Mouse (Mus musculus): ENCODE measurements around the gene Ilf3. TPM values are rescaled to one million over a fixed set of nuclear protein-coding genes. Genes with fewer than 3 reads are reported as not detected.

The Ilf3 gene
- polyA plus RNA-seq, 1 experiment from 2014 or later = 284 TPM

- Histone ChIP-seq H3K9ac (no peak overlapping the region), H3K4me2 (replicated peaks) (no peak overlapping the region), H3K27ac (no peak overlapping the region), H3K9me3 (no peaks in the 10 kb centered on the region), H3K27me3 (no peaks in the 10 kb centered on the region), H3K36me3 (peaks cover 64% of the 10 kb centered on the region), H3K4me1 (no peaks in the 10 kb centered on the region), H3K4me3 (no peak overlapping the region)
- no peak for ATAC-seq (ENCODE audit: insufficient number of reproducible peaks, insufficient read depth, low FRiP score, low TSS enrichment)
- 71% methylated on average over 4 of the region's 4 CpGs for WGBS
Observed at GRCm38 (mm10) chr9:21405525-21405924, 37.9 kb downstream of the Ilf3 start.

GRCm38 (mm10) chr9:21407951-21408350 lies 40.3 kb downstream of the Ilf3 start:
- 13% methylated on average over 4 of the region's 4 CpGs for WGBS
- H3K9ac ChIP-seq = no peak overlapping the region
- no peak overlapping the region for H3K4me3 ChIP-seq
- H3K9me3 ChIP-seq = no peaks in the 10 kb centered on the region
- H3K36me3 ChIP-seq = peaks cover 42% of the 10 kb centered on the region
- ATAC-seq (ENCODE audit: insufficient number of reproducible peaks, insufficient read depth, low FRiP score, low TSS enrichment) = no peak
- no peaks in the 10 kb centered on the region for H3K27me3 ChIP-seq
- H3K4me2 ChIP-seq (replicated peaks) = no peak overlapping the region
- 0 out of 2 replicates have a peak, but pooled peaks cover 5% of the 10 kb centered on the region for H3K4me1 ChIP-seq
- no peak overlapping the region for H3K27ac ChIP-seq

GRCm38 (mm10) chr9:21408624-21409023 lies 41.0 kb downstream of the Ilf3 start:
- Histone ChIP-seq H3K36me3 (peaks cover 35% of the 10 kb centered on the region), H3K4me1 (0 out of 2 replicates have a peak, but pooled peaks cover 5% of the 10 kb centered on the region), H3K9me3 (no peaks in the 10 kb centered on the region), H3K27me3 (no peaks in the 10 kb centered on the region), H3K27ac (no peak overlapping the region), H3K4me3 (no peak overlapping the region), H3K9ac (no peak overlapping the region), H3K4me2 (replicated peaks) (no peak overlapping the region)
- WGBS = 79% methylated on average over 7 of the region's 7 CpGs
- no peak for ATAC-seq (ENCODE audit: insufficient number of reproducible peaks, insufficient read depth, low FRiP score, low TSS enrichment)

- H3K27me3 ChIP-seq = no peaks in the 10 kb centered on the region
- H3K9ac ChIP-seq = no peak overlapping the region
- peaks cover 30% of the 10 kb centered on the region for H3K36me3 ChIP-seq
- H3K9me3 ChIP-seq = no peaks in the 10 kb centered on the region
- 36% methylated on average over 9 of the region's 9 CpGs for WGBS
- ATAC-seq (ENCODE audit: insufficient number of reproducible peaks, insufficient read depth, low FRiP score, low TSS enrichment) = no peak
- 0 out of 2 replicates have a peak, but pooled peaks cover 5% of the 10 kb centered on the region for H3K4me1 ChIP-seq
- H3K27ac ChIP-seq = no peak overlapping the region
- H3K4me2 ChIP-seq (replicated peaks) = no peak overlapping the region
- H3K4me3 ChIP-seq = no peak overlapping the region
Observed at GRCm38 (mm10) chr9:21409592-21410317, 42.1 kb downstream of the Ilf3 start.

GRCm38 (mm10) chr9:21411669-21412550 lies 44.2 kb downstream of the Ilf3 start, which contains the start of gene Qtrt1:
Gene Qtrt1, plus strand, starts transcription at chr9:21411837.
- H3K9me3 ChIP-seq = no peaks in the 10 kb centered on the region
- peak within 1 kb of the TSS; percentile 69 for H3K4me3 ChIP-seq
- 2% methylated on average over 53 of the region's 53 CpGs for WGBS
- H3K4me2 ChIP-seq (replicated peaks) = peak within 1 kb of the TSS; percentile 92
- ATAC-seq (ENCODE audit: insufficient number of reproducible peaks, insufficient read depth, low FRiP score, low TSS enrichment) = peak; percentile 85
- peaks cover 22% of the 10 kb centered on the region for H3K36me3 ChIP-seq
- peak within 1 kb of the TSS; percentile 72 for H3K9ac ChIP-seq
- peak within 1 kb of the TSS; percentile 42; the same call in 1 of the 2 replicates for H3K27ac ChIP-seq
- no peaks in the 10 kb centered on the region for H3K27me3 ChIP-seq
- H3K4me1 ChIP-seq = 0 out of 2 replicates have a peak, but pooled peaks cover 5% of the 10 kb centered on the region

GRCm38 (mm10) chr9:21417866-21418265 lies 50.2 kb downstream of the Ilf3 start:
- 90% methylated on average over 2 of the region's 2 CpGs for WGBS
- Histone ChIP-seq H3K4me1 (no peaks in the 10 kb centered on the region), H3K9me3 (no peaks in the 10 kb centered on the region), H3K27me3 (no peaks in the 10 kb centered on the region), H3K36me3 (peaks cover 61% of the 10 kb centered on the region), H3K4me2 (replicated peaks) (no peak overlapping the region), H3K27ac (no peak overlapping the region), H3K4me3 (no peak overlapping the region), H3K9ac (no peak overlapping the region; the same call in 1 of the 2 replicates)
- no peak for ATAC-seq (ENCODE audit: insufficient number of reproducible peaks, insufficient read depth, low FRiP score, low TSS enrichment)

GRCm38 (mm10) chr9:21419646-21420045 lies 52.0 kb downstream of the Ilf3 start:
- H3K9me3 ChIP-seq = no peaks in the 10 kb centered on the region
- peaks cover 56% of the 10 kb centered on the region for H3K36me3 ChIP-seq
- 77% methylated on average over 2 of the region's 2 CpGs for WGBS
- H3K27me3 ChIP-seq = no peaks in the 10 kb centered on the region
- no peak overlapping the region for H3K9ac ChIP-seq
- ATAC-seq (ENCODE audit: insufficient number of reproducible peaks, insufficient read depth, low FRiP score, low TSS enrichment) = no peak
- H3K4me3 ChIP-seq = no peak overlapping the region
- H3K4me1 ChIP-seq = no peaks in the 10 kb centered on the region
- H3K4me2 ChIP-seq (replicated peaks) = no peak overlapping the region
- no peak overlapping the region for H3K27ac ChIP-seq

- H3K4me1 ChIP-seq = peaks cover 14% of the 10 kb centered on the region
- H3K36me3 ChIP-seq = peaks cover 18% of the 10 kb centered on the region
- under 1% methylated on average over 81 of the region's 82 CpGs for WGBS
- peak within 1 kb of the TSS; percentile 83 for H3K27ac ChIP-seq
- no peaks in the 10 kb centered on the region for H3K9me3 ChIP-seq
- H3K4me3 ChIP-seq = peak within 1 kb of the TSS; percentile 95
- peak within 1 kb of the TSS; percentile 83 for H3K4me2 ChIP-seq (replicated peaks)
- H3K9ac ChIP-seq = peak within 1 kb of the TSS; percentile 88
- H3K27me3 ChIP-seq = no peaks in the 10 kb centered on the region
- ATAC-seq (ENCODE audit: insufficient number of reproducible peaks, insufficient read depth, low FRiP score, low TSS enrichment) = peak; percentile 98
Observed at GRCm38 (mm10) chr9:21424631-21425555, 57.2 kb downstream of the Ilf3 start, which contains the start of gene Dnm2. Gene Dnm2, plus strand, starts transcription at chr9:21424908.

GRCm38 (mm10) chr9:21425556-21425945 lies 57.9 kb downstream of the Ilf3 start:
- peak overlapping the region; percentile 83 for H3K4me2 ChIP-seq (replicated peaks)
- 0 out of 2 replicates have a peak overlapping the region, but pooled peaks have one; percentile 83 for H3K27ac ChIP-seq
- H3K4me3 ChIP-seq = peak overlapping the region; percentile 95
- peaks cover 14% of the 10 kb centered on the region for H3K4me1 ChIP-seq
- no peaks in the 10 kb centered on the region for H3K9me3 ChIP-seq
- peaks cover 11% of the 10 kb centered on the region for H3K36me3 ChIP-seq
- no peaks in the 10 kb centered on the region for H3K27me3 ChIP-seq
- WGBS = 11% methylated on average over 6 of the region's 6 CpGs
- ATAC-seq (ENCODE audit: insufficient number of reproducible peaks, insufficient read depth, low FRiP score, low TSS enrichment) = no peak
- peak overlapping the region; percentile 88 for H3K9ac ChIP-seq

- Histone ChIP-seq H3K27ac (no peak overlapping the region), H3K4me2 (replicated peaks) (peak overlapping the region; percentile 83), H3K4me1 (peaks cover 14% of the 10 kb centered on the region), H3K36me3 (peaks cover 6% of the 10 kb centered on the region), H3K27me3 (no peaks in the 10 kb centered on the region), H3K9me3 (no peaks in the 10 kb centered on the region), H3K9ac (peak overlapping the region; percentile 88; the same call in 1 of the 2 replicates), H3K4me3 (peak overlapping the region; percentile 95)
- 0% methylated on average over 1 of the region's 1 CpGs for WGBS
- ATAC-seq (ENCODE audit: insufficient number of reproducible peaks, insufficient read depth, low FRiP score, low TSS enrichment) = no peak
Observed at GRCm38 (mm10) chr9:21426013-21426412, 58.3 kb downstream of the Ilf3 start.

GRCm38 (mm10) chr9:21426525-21426924 lies 58.9 kb downstream of the Ilf3 start:
- 75% methylated on average over 2 of the region's 2 CpGs for WGBS
- Histone ChIP-seq H3K27me3 (no peaks in the 10 kb centered on the region), H3K4me2 (replicated peaks) (peak overlapping the region; percentile 83; the same call in 1 of the 2 replicates), H3K9ac (no peak overlapping the region), H3K4me3 (no peak overlapping the region; the same call in 1 of the 2 replicates), H3K36me3 (peaks cover 1% of the 10 kb centered on the region), H3K9me3 (no peaks in the 10 kb centered on the region), H3K27ac (no peak overlapping the region), H3K4me1 (peaks cover 14% of the 10 kb centered on the region)
- ATAC-seq (ENCODE audit: insufficient number of reproducible peaks, insufficient read depth, low FRiP score, low TSS enrichment) = no peak

Data from embryonic facial prominence, embryonic 12.5 days (tissue).